Mouse (Mus musculus): ENCODE results near the gene Grm8. TPM values are rescaled to one million over a fixed set of nuclear protein-coding genes. Genes with fewer than 3 reads are reported as not detected.

Gene Grm8
- polyA plus RNA-seq, 1 experiment = 0.51 TPM

DNA sequence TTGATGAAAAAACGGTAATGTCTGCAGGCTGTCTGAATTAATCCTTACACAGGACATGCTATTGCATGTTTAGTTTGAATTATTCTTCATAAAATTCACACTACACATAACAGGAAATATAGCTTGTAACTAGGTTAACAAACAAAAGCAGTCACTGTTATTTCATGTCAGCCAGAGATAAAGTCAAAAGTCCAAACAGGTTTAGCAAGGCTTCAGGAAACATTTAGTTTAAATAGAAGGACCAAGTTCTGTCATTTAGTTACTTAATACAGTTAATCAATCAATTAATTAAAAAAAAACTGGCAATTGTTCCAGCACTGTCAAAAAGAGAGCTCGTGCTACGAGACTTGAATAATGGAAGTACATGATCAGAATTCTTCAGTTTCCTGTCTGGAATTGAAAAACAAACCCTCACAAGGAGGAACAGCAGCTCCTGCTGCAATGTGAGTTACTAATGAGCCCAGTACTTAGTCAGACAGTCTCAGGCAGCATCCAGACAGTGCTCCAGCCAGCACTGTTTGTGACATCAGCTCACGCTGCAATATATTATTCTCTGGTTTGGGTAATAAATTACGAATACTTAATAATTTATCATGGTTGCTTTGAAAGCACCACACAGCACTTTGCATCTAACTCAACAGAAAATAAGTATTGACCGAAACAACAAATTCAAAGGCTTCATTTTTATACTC is 334.0 kb downstream of the Grm8 start:
- H3K36me3 ChIP-seq (ENCODE audit: control insufficient read depth, insufficient read depth, low read length) = no peaks in the 10 kb centered on the region
- TF ChIP-seq POLR2A (IDR thresholded peaks at IDR 0.05; ENCODE audit: control insufficient read depth, extremely low read depth, insufficient read depth, low read length, poor library complexity) = no peak
- no peak for TF ChIP-seq CTCF (IDR thresholded peaks at IDR 0.05; ENCODE audit: borderline replicate concordance, control insufficient read depth, extremely low read depth, insufficient read depth, low read length, poor library complexity)
- WGBS = 84% methylated on average over 6 of the region's 6 CpGs
- H3K27ac ChIP-seq (ENCODE audit: control insufficient read depth, insufficient read depth, low read length) = no peak overlapping the region
- no peaks in the 10 kb centered on the region for H3K27me3 ChIP-seq (ENCODE audit: control insufficient read depth, insufficient read depth, low read length)
- no peak for DNase-seq
- no peak overlapping the region for H3K4me3 ChIP-seq (ENCODE audit: control insufficient read depth, insufficient read depth, low read length)
- no peaks in the 10 kb centered on the region for H3K4me1 ChIP-seq (replicated peaks; ENCODE audit: control insufficient read depth, insufficient read depth, low read length)

DNA sequence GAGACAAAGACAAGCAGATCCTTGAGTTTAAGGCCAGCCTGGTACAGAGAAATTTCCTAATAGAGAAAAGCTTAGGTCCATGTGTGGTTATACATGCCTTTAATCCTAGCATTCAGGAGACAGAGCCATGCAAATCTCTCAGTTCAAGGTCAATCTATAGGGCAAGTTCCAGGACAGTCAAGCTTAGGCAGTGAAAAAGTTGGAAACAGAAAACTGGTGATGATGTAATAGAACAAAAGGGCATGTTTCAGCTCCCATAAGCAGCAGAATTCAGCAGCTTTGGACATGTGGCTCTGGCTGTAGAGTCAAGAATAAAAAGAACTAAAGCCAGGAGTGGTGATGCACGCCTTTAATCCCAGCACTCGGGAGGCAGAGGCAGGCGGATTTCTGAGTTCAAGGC is 336.2 kb downstream of the Grm8 start:
- H3K36me3 ChIP-seq (ENCODE audit: control insufficient read depth, insufficient read depth, low read length) = no peaks in the 10 kb centered on the region
- DNase-seq = no peak
- H3K4me3 ChIP-seq (ENCODE audit: control insufficient read depth, insufficient read depth, low read length) = no peak overlapping the region
- no peaks in the 10 kb centered on the region for H3K27me3 ChIP-seq (ENCODE audit: control insufficient read depth, insufficient read depth, low read length)
- H3K4me1 ChIP-seq (replicated peaks; ENCODE audit: control insufficient read depth, insufficient read depth, low read length) = no peaks in the 10 kb centered on the region
- no peak overlapping the region for H3K27ac ChIP-seq (ENCODE audit: control insufficient read depth, insufficient read depth, low read length)
- TF ChIP-seq POLR2A (IDR thresholded peaks at IDR 0.05; ENCODE audit: control insufficient read depth, extremely low read depth, insufficient read depth, low read length, poor library complexity) (no peak), CTCF (IDR thresholded peaks at IDR 0.05; ENCODE audit: borderline replicate concordance, control insufficient read depth, extremely low read depth, insufficient read depth, low read length, poor library complexity) (no peak)
- WGBS = 94% methylated on average over 3 of the region's 3 CpGs

DNA sequence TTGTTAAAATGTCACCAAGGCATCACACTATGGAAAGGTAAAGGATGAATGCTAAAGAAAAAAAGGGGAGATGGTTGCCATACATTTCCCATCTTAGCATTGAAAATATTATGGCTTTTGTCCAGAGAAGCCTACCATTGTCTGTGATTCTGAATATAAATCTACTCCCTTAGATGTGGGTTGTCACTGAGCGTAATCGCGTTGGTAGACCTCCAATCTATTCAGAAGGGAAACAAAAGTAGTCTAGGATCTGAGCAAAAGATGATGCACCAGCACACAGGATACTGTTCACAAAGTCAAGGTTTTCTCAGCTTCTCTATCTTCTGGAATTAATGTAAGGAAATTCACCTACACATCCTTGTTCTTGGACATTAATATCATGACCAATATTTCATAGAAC is 345.4 kb downstream of the Grm8 start:
- Histone ChIP-seq H3K36me3 (ENCODE audit: control insufficient read depth, insufficient read depth, low read length) (no peaks in the 10 kb centered on the region), H3K4me1 (replicated peaks; ENCODE audit: control insufficient read depth, insufficient read depth, low read length) (no peaks in the 10 kb centered on the region), H3K27ac (ENCODE audit: control insufficient read depth, insufficient read depth, low read length) (no peak overlapping the region), H3K4me3 (ENCODE audit: control insufficient read depth, insufficient read depth, low read length) (no peak overlapping the region), H3K27me3 (ENCODE audit: control insufficient read depth, insufficient read depth, low read length) (no peaks in the 10 kb centered on the region)
- no peak for DNase-seq
- 96% methylated on average over 3 of the region's 3 CpGs for WGBS
- TF ChIP-seq POLR2A (IDR thresholded peaks at IDR 0.05; ENCODE audit: control insufficient read depth, extremely low read depth, insufficient read depth, low read length, poor library complexity) (no peak), CTCF (IDR thresholded peaks at IDR 0.05; ENCODE audit: borderline replicate concordance, control insufficient read depth, extremely low read depth, insufficient read depth, low read length, poor library complexity) (no peak)

- no peak for DNase-seq
- Histone ChIP-seq H3K27ac (ENCODE audit: control insufficient read depth, insufficient read depth, low read length) (no peak overlapping the region), H3K27me3 (ENCODE audit: control insufficient read depth, insufficient read depth, low read length) (no peaks in the 10 kb centered on the region), H3K4me1 (replicated peaks; ENCODE audit: control insufficient read depth, insufficient read depth, low read length) (no peaks in the 10 kb centered on the region), H3K4me3 (ENCODE audit: control insufficient read depth, insufficient read depth, low read length) (no peak overlapping the region), H3K36me3 (ENCODE audit: control insufficient read depth, insufficient read depth, low read length) (no peaks in the 10 kb centered on the region)
- WGBS = 89% methylated on average over 4 of the region's 4 CpGs
- TF ChIP-seq POLR2A (IDR thresholded peaks at IDR 0.05; ENCODE audit: control insufficient read depth, extremely low read depth, insufficient read depth, low read length, poor library complexity) = no peak
Measured at GRCm38 (mm10) chr6:27789151-27789550, 345.8 kb downstream of the Grm8 start.

DNA sequence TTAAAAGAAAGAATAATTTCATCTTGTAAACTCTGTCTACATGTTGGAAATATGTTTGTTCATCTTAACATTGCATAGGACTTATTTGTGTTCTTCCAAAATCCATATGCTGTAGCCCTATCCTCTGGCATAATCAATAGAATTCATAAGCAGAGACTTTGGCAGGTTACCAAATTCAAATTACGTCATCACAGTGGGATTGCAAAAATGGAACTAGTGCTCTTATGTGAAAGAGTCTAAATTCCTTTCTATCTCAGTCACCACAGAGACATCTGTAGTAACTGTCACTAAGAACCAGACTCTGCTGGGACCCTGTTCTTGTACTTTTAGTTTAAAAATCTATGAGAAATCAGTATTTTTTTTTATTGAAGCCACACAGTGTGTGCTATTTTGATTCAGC is 352.7 kb downstream of the Grm8 start:
- no peak overlapping the region for H3K4me3 ChIP-seq (ENCODE audit: control insufficient read depth, insufficient read depth, low read length)
- H3K4me1 ChIP-seq (replicated peaks; ENCODE audit: control insufficient read depth, insufficient read depth, low read length) = no peaks in the 10 kb centered on the region
- no peaks in the 10 kb centered on the region for H3K27me3 ChIP-seq (ENCODE audit: control insufficient read depth, insufficient read depth, low read length)
- H3K36me3 ChIP-seq (ENCODE audit: control insufficient read depth, insufficient read depth, low read length) = no peaks in the 10 kb centered on the region
- TF ChIP-seq POLR2A (IDR thresholded peaks at IDR 0.05; ENCODE audit: control insufficient read depth, extremely low read depth, insufficient read depth, low read length, poor library complexity) (no peak), CTCF (IDR thresholded peaks at IDR 0.05; ENCODE audit: borderline replicate concordance, control insufficient read depth, extremely low read depth, insufficient read depth, low read length, poor library complexity) (no peak)
- no peak for DNase-seq
- WGBS = 90% methylated on average over 1 of the region's 1 CpGs
- H3K27ac ChIP-seq (ENCODE audit: control insufficient read depth, insufficient read depth, low read length) = no peak overlapping the region

DNA sequence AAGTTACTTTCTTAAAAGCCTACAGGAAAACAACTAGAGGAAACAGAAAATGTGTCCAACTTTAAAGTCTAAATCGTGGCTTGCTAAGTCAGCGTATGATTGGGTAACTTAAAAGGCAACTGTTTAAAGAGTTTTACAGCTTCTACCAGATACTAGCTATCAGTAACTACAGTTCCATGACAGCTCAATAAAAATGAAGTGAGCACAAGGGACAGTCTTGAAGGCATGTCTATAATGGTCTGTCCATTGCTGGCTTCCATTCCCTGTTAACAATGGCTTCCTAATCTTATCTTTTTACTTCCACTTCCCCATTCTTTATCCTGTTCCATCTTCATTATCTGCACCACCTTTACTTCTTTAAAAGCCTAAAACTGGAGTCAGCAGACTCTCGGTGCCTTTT is 353.6 kb downstream of the Grm8 start:
- Histone ChIP-seq H3K36me3 (ENCODE audit: control insufficient read depth, insufficient read depth, low read length) (no peaks in the 10 kb centered on the region), H3K4me1 (replicated peaks; ENCODE audit: control insufficient read depth, insufficient read depth, low read length) (no peaks in the 10 kb centered on the region), H3K27me3 (ENCODE audit: control insufficient read depth, insufficient read depth, low read length) (no peaks in the 10 kb centered on the region), H3K4me3 (ENCODE audit: control insufficient read depth, insufficient read depth, low read length) (no peak overlapping the region), H3K27ac (ENCODE audit: control insufficient read depth, insufficient read depth, low read length) (no peak overlapping the region)
- 81% methylated on average over 3 of the region's 3 CpGs for WGBS
- no peak for TF ChIP-seq CTCF (IDR thresholded peaks at IDR 0.05; ENCODE audit: borderline replicate concordance, control insufficient read depth, extremely low read depth, insufficient read depth, low read length, poor library complexity)
- no peak for TF ChIP-seq POLR2A (IDR thresholded peaks at IDR 0.05; ENCODE audit: control insufficient read depth, extremely low read depth, insufficient read depth, low read length, poor library complexity)
- no peak for DNase-seq
